Mouse (Mus musculus) ES-Bruce4 (cell line): ENCODE results near the gene Atp8a2. TPM values are rescaled to one million over a fixed set of nuclear protein-coding genes. Genes with fewer than 3 reads are reported as not detected.

Source experiments
- H3K27ac ChIP-seq: 2 replicates; pipeline ENCODE4 v1.5.1; 2012; ENCODE audit warnings: low read length, inconsistent platforms; ENCODE audit not compliant: insufficient read depth
- H3K27me3 ChIP-seq: 2 replicates; pipeline ENCODE4 v1.6.1; 2012; ENCODE audit warnings: mild to moderate bottlenecking, low read length, inconsistent platforms; ENCODE audit not compliant: control insufficient read depth, poor library complexity, insufficient read depth, severe bottlenecking
- H3K36me3 ChIP-seq: 2 replicates; pipeline ENCODE4 v1.6.1; 2012; ENCODE audit warnings: inconsistent platforms, mild to moderate bottlenecking, low read length, moderate library complexity; ENCODE audit not compliant: control insufficient read depth, poor library complexity, insufficient read depth, severe bottlenecking
- H3K4me1 ChIP-seq: one replicate; pipeline ENCODE4 v1.8.1; 2011; ENCODE audit warnings: low read length; ENCODE audit not compliant: control insufficient read depth, insufficient read depth
- H3K4me3 ChIP-seq: 2 replicates; pipeline ENCODE4 v1.5.1; 2011; ENCODE audit warnings: low read depth, mild to moderate bottlenecking, low read length
- H3K9ac ChIP-seq: 2 replicates; pipeline ENCODE4 v1.6.1; 2012; ENCODE audit warnings: low read depth, mild to moderate bottlenecking, inconsistent platforms; ENCODE audit not compliant: poor library complexity, severe bottlenecking
- H3K9me3 ChIP-seq: replicated peaks from 2 replicates; pipeline ENCODE4 v1.6.1; 2012; ENCODE audit warnings: mild to moderate bottlenecking, low read length, inconsistent platforms; ENCODE audit not compliant: control insufficient read depth, poor library complexity, insufficient read depth, severe bottlenecking
- CTCF ChIP-seq: IDR thresholded peaks from one replicate; pipeline ENCODE4 v1.8.1; 2011; ENCODE audit warnings: low read depth, low read length
- EP300 ChIP-seq: IDR thresholded peaks from 2 replicates; pipeline ENCODE4 v1.6.1; 2011; ENCODE audit warnings: low read depth, low read length; ENCODE audit not compliant: insufficient read depth
- POLR2A ChIP-seq: IDR thresholded peaks from one replicate; pipeline ENCODE4 v1.8.1; 2011; ENCODE audit warnings: low read length; ENCODE audit not compliant: insufficient read depth
- polyA plus RNA-seq: library from polyadenylated mRNA; stranded (reverse); fragments of >200 nt; gene quantifications from 2 replicates; pipeline ENCODE4 v1.2.4, GENCODE M21; 2011; ENCODE audit warnings: low read depth; ENCODE audit not compliant: missing spikeins, insufficient read depth, insufficient read length

The Atp8a2 gene
- polyA plus RNA-seq, 1 experiment = 1.1 TPM

- no peak overlapping the region for H3K4me3 ChIP-seq
- no peak overlapping the region for H3K9ac ChIP-seq
- TF ChIP-seq CTCF (no peak), EP300 (no peak), POLR2A (no peak)
- H3K27ac ChIP-seq = no peak overlapping the region
- H3K36me3 ChIP-seq = peaks cover 12% of the 10 kb centered on the region
- no peaks in the 10 kb centered on the region for H3K9me3 ChIP-seq
- no peaks in the 10 kb centered on the region for H3K4me1 ChIP-seq
- H3K27me3 ChIP-seq = no peaks in the 10 kb centered on the region
Measured at GRCm38 (mm10) chr14:59591901-59592300, 605.1 kb downstream of the Atp8a2 start.

GRCm38 (mm10) chr14:59590614-59591013 is 606.4 kb downstream of the Atp8a2 start:
- Histone ChIP-seq H3K4me3 (no peak overlapping the region), H3K36me3 (peaks cover 19% of the 10 kb centered on the region), H3K27ac (no peak overlapping the region), H3K27me3 (no peaks in the 10 kb centered on the region), H3K9ac (no peak overlapping the region), H3K9me3 (no peaks in the 10 kb centered on the region), H3K4me1 (no peaks in the 10 kb centered on the region)
- TF ChIP-seq CTCF (no peak), EP300 (no peak), POLR2A (no peak)

Other genes starting within 250 kb of the Atp8a2 start
- not detected in 2 replicates for gene Nupl1, start 54.3 kb upstream of the Atp8a2 start, polyA plus RNA-seq
- 85.2 and 91.3 TPM in 2 replicates for gene Gm49336, start 54.3 kb upstream of the Atp8a2 start, polyA plus RNA-seq
- gene Mtmr6, start 68.0 kb upstream of the Atp8a2 start, polyA plus RNA-seq = 36.6 and 45.0 TPM in 2 replicates
- gene Amer2, start 176.1 kb upstream of the Atp8a2 start, polyA plus RNA-seq = 0.21 and 0.24 TPM in 2 replicates